Mouse (Mus musculus): Measurements from ENCODE around the gene Fcgr1.

DNA sequence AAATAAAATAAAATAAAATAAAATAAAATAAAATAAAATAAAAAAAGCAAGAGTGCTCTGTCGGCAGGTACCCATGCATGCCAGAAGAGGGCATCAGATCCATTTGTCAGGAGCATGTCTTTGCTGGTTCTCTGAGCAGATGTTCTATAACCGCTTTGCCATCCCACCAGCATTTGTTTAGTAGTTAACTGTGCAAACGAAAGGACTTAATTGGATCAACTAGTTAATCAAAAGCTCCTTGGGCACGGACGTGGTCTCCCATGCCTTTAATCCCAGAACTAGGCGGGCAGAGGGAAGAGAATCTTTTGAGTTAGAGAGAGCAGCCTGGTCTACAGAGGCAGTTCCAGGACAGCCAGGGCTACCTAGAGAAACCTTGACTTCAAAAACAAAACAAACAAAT is 33.4 kb upstream of the Fcgr1 start:
- TF ChIP-seq POLR2A (IDR thresholded peaks at IDR 0.05; ENCODE audit: insufficient read depth, low read depth, low read length) = no peak
- no peak for TF ChIP-seq CTCF (IDR thresholded peaks at IDR 0.05; ENCODE audit: insufficient read depth, low read depth, low read length)

Data from olfactory bulb, adult 2 months (tissue).